Mouse (Mus musculus) hindbrain, embryonic 11.5 days (tissue): ENCODE results near the gene Gm45140. TPM values are rescaled to one million over a fixed set of nuclear protein-coding genes. Genes with fewer than 3 reads are reported as not detected.

Experiments used
- ATAC-seq: fragments of 200-750 bp; cut with Nextera tagmentation; 2 replicates; pipeline ENCODE4 v1.8.0; 2017; ENCODE audit warnings: mild to moderate bottlenecking, moderate TSS enrichment, moderate library complexity; ENCODE audit not compliant: low FRiP score
- DNase-seq: peaks from one replicate; pipeline ENCODE4 v3.0.0-alpha.2; 2015; ENCODE audit warnings: low spot score
- H3K27ac ChIP-seq: fragments of 300-500 bp; sonication (generic); 2 replicates; pipeline ENCODE4 v1.5.1; 2014; ENCODE audit warnings: mild to moderate bottlenecking, low read depth, low read length
- H3K27me3 ChIP-seq: fragments of 300-500 bp; sonication (generic); 2 replicates; pipeline ENCODE4 v1.6.1; 2014; ENCODE audit warnings: mild to moderate bottlenecking, low read length, moderate library complexity, mixed read lengths; ENCODE audit not compliant: control insufficient read depth, insufficient read depth
- H3K36me3 ChIP-seq: fragments of 300-500 bp; sonication (generic); 2 replicates; pipeline ENCODE4 v1.6.1; 2014; ENCODE audit warnings: mild to moderate bottlenecking, low read length, moderate library complexity, mixed read lengths; ENCODE audit not compliant: control insufficient read depth, insufficient read depth
- H3K4me1 ChIP-seq: fragments of 300-500 bp; sonication (generic); replicated peaks from 2 replicates; pipeline ENCODE4 v1.6.1; 2014; ENCODE audit warnings: low read length, mixed read lengths; ENCODE audit not compliant: control insufficient read depth, insufficient read depth
- H3K4me2 ChIP-seq: fragments of 300-500 bp; sonication (generic); replicated peaks from 2 replicates; pipeline ENCODE4 v1.6.1; 2014; ENCODE audit warnings: mild to moderate bottlenecking, low read depth, low read length
- H3K4me3 ChIP-seq: fragments of 300-500 bp; sonication (generic); 2 replicates; pipeline ENCODE4 v1.5.1; 2014; ENCODE audit warnings: low read depth, low read length
- H3K9ac ChIP-seq: fragments of 300-500 bp; sonication (generic); 2 replicates; pipeline ENCODE4 v1.6.1; 2014; ENCODE audit warnings: low read depth, low read length
- H3K9me3 ChIP-seq: fragments of 300-500 bp; sonication (generic); 2 replicates; pipeline ENCODE4 v1.6.1; 2016; ENCODE audit warnings: low read length; ENCODE audit not compliant: control insufficient read depth
- WGBS: fragments of 180-500 bp; shearing (Covaris S2); extraction: QIAGEN DNeasy Blood & Tissue Kit; methylation state at CpG from one replicate; pipeline ENCODE4 v1.1.7; 2014; 5-methylcytosine and 5-hydroxymethylcytosine counted together
- polyA plus RNA-seq: library from polyadenylated mRNA; unstranded; fragments of >200 nt; fragmentation: Nextera tagmentation; extraction: Ambion mirVana; gene quantifications from 2 replicates; pipeline ENCODE4 v1.2.1, GENCODE M21; 2014

Gm45140 gene
- polyA plus RNA-seq: 3.2 and 3.8 TPM in 2 replicates

- Histone ChIP-seq H3K4me3 (no peak within 1 kb of the TSS), H3K4me1 (no peaks in the 10 kb centered on the region), H3K9ac (no peak within 1 kb of the TSS), H3K36me3 (peaks cover 5% of the 10 kb centered on the region; the same call in 1 of the 2 replicates), H3K27ac (no peak within 1 kb of the TSS), H3K4me2 (no peak within 1 kb of the TSS), H3K9me3 (no peaks in the 10 kb centered on the region), H3K27me3 (no peaks in the 10 kb centered on the region)
- DNase-seq (no peak), ATAC-seq (no peak)
- WGBS: 93% methylated on average over 7 of the region's 7 CpGs
Observed at GRCm38 (mm10) chr6:87835695-87836094, at the start of gene Gm45140. TSS of gene Gm45140 (minus strand) at chr6:87835795.

GRCm38 (mm10) chr6:87882816-87883215 lies 47.2 kb upstream of the Gm45140 start:
- no peaks in the 10 kb centered on the region for H3K27me3 ChIP-seq
- 77% methylated on average over 4 of the region's 4 CpGs for WGBS
- H3K36me3 ChIP-seq: no peaks in the 10 kb centered on the region
- H3K9me3 ChIP-seq: no peaks in the 10 kb centered on the region
- no peak overlapping the region for H3K4me2 ChIP-seq
- DNase-seq (no peak), ATAC-seq (no peak)
- H3K27ac ChIP-seq: no peak overlapping the region
- no peak overlapping the region for H3K9ac ChIP-seq
- no peak overlapping the region for H3K4me3 ChIP-seq
- H3K4me1 ChIP-seq: no peaks in the 10 kb centered on the region

DNA sequence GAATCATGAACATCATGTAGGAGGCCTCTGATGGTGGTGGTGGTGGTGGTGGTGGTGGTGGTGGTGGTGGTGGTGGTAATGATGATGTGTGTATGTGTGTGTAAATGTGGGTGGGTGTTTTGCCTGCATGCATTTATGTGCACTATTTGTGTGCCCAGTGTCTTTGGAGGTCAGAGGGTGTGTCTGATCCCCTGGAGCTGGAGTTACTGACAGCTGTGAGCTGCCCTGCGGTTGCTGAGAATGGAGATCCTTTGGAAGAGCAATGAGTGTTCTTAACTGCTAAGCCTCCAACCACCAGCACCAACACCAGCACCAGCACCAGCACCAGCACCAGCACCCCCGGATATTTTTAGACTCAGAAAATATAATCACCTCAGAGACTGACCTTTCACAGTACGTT lies 46.6 kb upstream of the Gm45140 start:
- no peak overlapping the region for H3K27ac ChIP-seq
- no peaks in the 10 kb centered on the region for H3K9me3 ChIP-seq
- ATAC-seq (no peak), DNase-seq (no peak)
- 60% methylated on average over 3 of the region's 3 CpGs for WGBS
- no peaks in the 10 kb centered on the region for H3K4me1 ChIP-seq
- no peak overlapping the region for H3K9ac ChIP-seq
- no peaks in the 10 kb centered on the region for H3K36me3 ChIP-seq
- no peaks in the 10 kb centered on the region for H3K27me3 ChIP-seq
- no peak overlapping the region for H3K4me3 ChIP-seq
- H3K4me2 ChIP-seq: no peak overlapping the region

- no peaks in the 10 kb centered on the region for H3K36me3 ChIP-seq
- H3K27ac ChIP-seq: no peak overlapping the region
- no peak for DNase-seq
- WGBS: 64% methylated on average over 3 of the region's 3 CpGs
- H3K9me3 ChIP-seq: no peaks in the 10 kb centered on the region
- no peak overlapping the region for H3K4me2 ChIP-seq
- ATAC-seq: no peak
- no peaks in the 10 kb centered on the region for H3K4me1 ChIP-seq
- no peak overlapping the region for H3K9ac ChIP-seq
- no peaks in the 10 kb centered on the region for H3K27me3 ChIP-seq
- no peak overlapping the region for H3K4me3 ChIP-seq
Observed at GRCm38 (mm10) chr6:87879628-87880027, 44.0 kb upstream of the Gm45140 start.

DNA sequence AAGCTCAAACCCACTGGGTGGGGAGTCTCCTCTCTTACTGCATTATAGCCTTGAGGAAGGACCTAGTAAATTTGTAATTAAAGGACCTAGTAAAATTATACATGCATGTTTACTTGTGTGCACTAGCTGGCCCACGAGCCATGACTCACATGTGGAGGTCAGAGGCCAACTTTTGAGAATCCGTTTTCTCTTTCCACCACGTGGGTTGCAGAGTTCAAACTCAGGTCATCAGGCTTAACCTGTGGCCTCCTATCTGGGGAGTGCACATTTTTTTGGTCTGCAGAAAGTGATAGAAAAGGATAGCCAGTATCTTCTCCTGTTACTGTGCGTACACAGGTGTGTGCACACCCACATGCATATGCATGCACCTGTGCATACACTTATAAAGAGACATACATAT lies 43.4 kb upstream of the Gm45140 start:
- no peaks in the 10 kb centered on the region for H3K4me1 ChIP-seq
- H3K9ac ChIP-seq: no peak overlapping the region
- H3K27ac ChIP-seq: no peak overlapping the region
- no peak for ATAC-seq
- no peaks in the 10 kb centered on the region for H3K9me3 ChIP-seq
- no peaks in the 10 kb centered on the region for H3K36me3 ChIP-seq
- H3K4me3 ChIP-seq: no peak overlapping the region
- no peak overlapping the region for H3K4me2 ChIP-seq
- no peak for DNase-seq
- no peaks in the 10 kb centered on the region for H3K27me3 ChIP-seq
- WGBS: 55% methylated on average over 4 of the region's 4 CpGs

DNA sequence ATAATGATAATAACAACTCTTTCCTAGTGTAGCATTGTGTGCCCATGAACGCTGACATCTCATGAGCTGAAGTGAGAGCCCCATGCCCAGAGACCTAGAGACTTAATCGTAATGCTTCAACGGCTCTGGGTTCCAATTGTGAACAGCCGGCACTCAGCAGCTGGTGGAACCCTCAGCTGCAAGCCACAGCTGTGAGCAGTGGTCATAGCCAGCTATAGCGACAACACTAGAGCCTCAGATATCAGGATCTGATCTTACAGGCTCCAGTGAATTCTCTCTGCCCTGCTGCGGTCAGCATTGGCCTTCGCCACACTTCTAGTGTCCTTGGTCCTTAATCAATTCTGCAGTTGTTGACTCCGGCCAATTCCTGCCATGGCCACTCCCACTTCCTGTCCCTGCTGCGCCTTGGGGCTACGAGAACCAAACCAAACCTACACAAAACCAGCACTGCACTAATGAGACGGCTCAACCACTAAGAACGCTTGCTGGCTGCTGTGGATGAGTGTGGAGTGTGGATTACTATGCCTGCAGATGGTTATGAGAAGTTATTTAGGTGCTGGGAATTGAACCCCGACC lies 40.6 kb upstream of the Gm45140 start:
- WGBS: 78% methylated on average over 13 of the region's 13 CpGs
- no peaks in the 10 kb centered on the region for H3K36me3 ChIP-seq
- ATAC-seq: no peak

DNA sequence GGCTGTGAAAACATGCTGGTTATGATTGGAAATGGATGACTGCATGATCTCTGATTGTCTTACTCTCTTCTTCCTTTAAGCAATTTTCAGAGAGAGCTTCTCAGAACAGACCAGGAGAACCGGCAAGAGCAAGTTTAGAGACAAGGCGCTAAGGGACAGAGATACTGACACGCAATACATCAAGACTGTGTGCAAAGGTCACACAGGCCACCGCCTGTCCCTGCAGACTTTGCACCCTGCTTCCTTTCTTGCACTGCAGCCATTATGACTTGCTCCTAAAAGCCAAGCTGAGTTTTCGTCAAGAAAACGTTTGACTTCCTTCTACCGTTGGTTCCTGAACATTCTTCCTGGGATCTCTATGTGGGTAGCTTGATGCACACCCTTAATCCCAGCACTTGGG lies 40.0 kb upstream of the Gm45140 start:
- Histone ChIP-seq H3K4me3 (no peak overlapping the region), H3K4me1 (no peaks in the 10 kb centered on the region), H3K4me2 (no peak overlapping the region), H3K9me3 (no peaks in the 10 kb centered on the region), H3K9ac (no peak overlapping the region), H3K27ac (no peak overlapping the region), H3K36me3 (no peaks in the 10 kb centered on the region), H3K27me3 (no peaks in the 10 kb centered on the region)
- WGBS: 91% methylated on average over 7 of the region's 7 CpGs
- DNase-seq (no peak), ATAC-seq (no peak)

More for the DNA sequence above, 40.6 kb upstream of the Gm45140 start:
- Histone ChIP-seq H3K4me1 (no peaks in the 10 kb centered on the region), H3K9ac (no peak overlapping the region), H3K27me3 (no peaks in the 10 kb centered on the region), H3K27ac (no peak overlapping the region), H3K9me3 (no peaks in the 10 kb centered on the region), H3K4me3 (no peak overlapping the region), H3K4me2 (no peak overlapping the region)
- no peak for DNase-seq

- no peak overlapping the region for H3K4me2 ChIP-seq
- H3K9ac ChIP-seq: no peak overlapping the region
- H3K27me3 ChIP-seq: no peaks in the 10 kb centered on the region
- H3K4me1 ChIP-seq: no peaks in the 10 kb centered on the region
- H3K4me3 ChIP-seq: no peak overlapping the region
- no peak overlapping the region for H3K27ac ChIP-seq
- ATAC-seq (no peak), DNase-seq (no peak)
- H3K9me3 ChIP-seq: no peaks in the 10 kb centered on the region
- no peaks in the 10 kb centered on the region for H3K36me3 ChIP-seq
- WGBS: 92% methylated on average over 1 of the region's 1 CpGs
Observed at GRCm38 (mm10) chr6:87875083-87875482, 39.5 kb upstream of the Gm45140 start.

DNA sequence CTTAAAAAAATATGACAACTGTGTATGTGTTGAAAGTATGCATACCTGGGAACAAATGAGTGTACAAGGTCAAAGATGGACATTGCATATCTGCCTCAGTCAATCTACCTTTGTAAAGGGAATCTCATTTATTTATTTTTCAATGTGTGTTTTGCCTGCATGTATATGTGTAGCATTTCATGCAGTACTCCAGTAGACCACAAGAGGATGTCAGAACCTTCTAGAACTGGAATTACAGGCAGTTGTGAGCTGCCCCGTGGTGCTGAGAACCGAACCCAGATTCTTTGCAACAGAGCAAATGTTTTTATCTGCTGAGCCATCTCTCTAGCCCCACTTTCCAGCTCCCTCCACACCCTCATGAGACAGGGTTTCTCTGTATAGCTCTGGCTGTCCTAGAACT lies 38.4 kb upstream of the Gm45140 start:
- H3K4me2 ChIP-seq: no peak overlapping the region
- no peaks in the 10 kb centered on the region for H3K4me1 ChIP-seq
- H3K9me3 ChIP-seq: no peaks in the 10 kb centered on the region
- no peaks in the 10 kb centered on the region for H3K27me3 ChIP-seq
- H3K36me3 ChIP-seq: no peaks in the 10 kb centered on the region
- 92% methylated on average over 2 of the region's 2 CpGs for WGBS
- no peak overlapping the region for H3K9ac ChIP-seq
- no peak overlapping the region for H3K4me3 ChIP-seq
- ATAC-seq (no peak), DNase-seq (no peak)
- no peak overlapping the region for H3K27ac ChIP-seq
